Mouse (Mus musculus) thymus, postnatal 4 days (tissue): ENCODE measurements around the gene Hcn2.
"Not testable (repeated sequence)": the region's sequence is repeated elsewhere in the genome, so short reads cannot be mapped to it uniquely, and the experiment has no call there.

Experiments used
- DNase-seq: peaks from one replicate; pipeline ENCODE4 v3.0.0; 2021

The Hcn2 gene

GRCm38 (mm10) chr10:79745898-79746773 is 29.7 kb downstream of the Hcn2 start, which contains the start of gene Polrmt:
Polrmt (minus strand) TSS chr10:79746581.
- peak; percentile 95 for DNase-seq

DNA sequence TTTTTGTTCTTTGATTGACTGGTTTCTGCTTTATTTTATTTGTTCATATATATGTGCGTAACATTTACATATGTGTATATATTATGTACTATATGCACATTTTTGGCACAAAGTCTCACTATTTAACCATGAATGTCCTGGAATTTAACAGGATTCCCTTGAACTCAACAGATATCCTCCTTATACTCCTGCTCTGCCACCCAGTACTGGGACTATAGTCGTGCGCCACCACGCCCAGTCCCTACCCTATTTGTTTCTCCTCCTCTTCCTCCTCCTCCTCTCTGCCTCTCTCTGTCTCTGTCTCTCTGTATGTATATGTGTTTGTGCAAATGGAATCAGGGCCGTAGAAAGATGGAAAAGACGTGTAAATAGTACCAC is 30.3 kb downstream of the Hcn2 start:
- DNase-seq, result no peak

GRCm38 (mm10) chr10:79748496-79748895 is 32.1 kb downstream of the Hcn2 start:
- DNase-seq, result no peak

DNA sequence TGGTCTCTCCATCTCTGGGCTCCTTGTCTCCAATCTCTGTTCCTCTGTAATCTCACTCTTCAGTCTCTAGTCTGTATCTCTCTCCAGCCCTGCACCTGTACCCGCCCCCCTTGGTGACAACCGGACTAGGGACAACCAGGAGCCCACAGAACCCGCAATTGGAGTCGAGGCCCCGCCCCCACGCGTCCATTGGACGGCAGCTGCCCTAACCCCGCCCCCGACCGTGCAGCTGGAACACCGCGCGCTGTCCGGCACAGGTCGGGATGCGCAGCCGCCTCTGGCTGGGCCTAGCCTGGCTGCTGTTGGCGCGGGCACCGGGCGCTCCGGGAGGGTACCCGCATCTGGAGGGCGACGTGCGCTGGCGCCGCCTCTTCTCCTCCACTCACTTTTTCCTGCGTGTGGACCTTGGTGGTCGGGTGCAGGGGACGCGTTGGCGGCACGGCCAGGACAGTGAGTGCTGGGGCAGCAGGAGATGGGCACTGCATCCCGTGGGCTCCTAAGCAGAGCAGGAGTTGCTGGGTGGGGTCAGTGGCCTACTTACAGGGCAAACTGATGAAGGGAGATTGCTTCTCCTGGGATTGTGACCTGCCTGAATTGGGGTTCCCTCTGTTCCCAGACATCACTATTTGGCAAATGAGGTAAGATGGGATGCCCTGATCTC is 38.6 kb downstream of the Hcn2 start, which contains the start of gene Fgf22:
Gene Fgf22 (plus strand): TSS at position 221 of the 661 bp plus-strand sequence.
- DNase-seq, result peak; percentile 59

- DNase-seq, result no peak
Measured at GRCm38 (mm10) chr10:79755854-79756253, 39.4 kb downstream of the Hcn2 start.

- DNase-seq, result no peak
Measured at GRCm38 (mm10) chr10:79756660-79757059, 40.2 kb downstream of the Hcn2 start.

DNA sequence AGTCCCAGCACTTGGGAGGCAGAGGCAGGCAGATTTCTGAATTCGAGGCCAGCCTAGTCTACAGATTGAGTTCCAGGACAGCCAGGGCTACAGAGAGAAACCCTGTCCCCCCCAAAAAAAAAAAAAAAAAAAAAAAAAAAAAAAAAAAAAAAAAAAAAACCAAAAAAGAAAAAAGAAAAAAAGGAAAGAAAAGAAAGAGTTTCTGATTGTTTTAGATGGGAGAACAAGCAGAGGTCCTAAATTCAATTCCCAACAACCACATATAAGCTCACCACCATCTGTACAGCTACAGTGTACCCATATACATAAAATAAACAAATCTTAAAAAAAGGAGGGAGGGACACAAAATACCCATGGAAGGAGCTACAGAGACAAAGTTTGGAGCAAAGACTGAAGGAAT is 43.2 kb downstream of the Hcn2 start:
- DNase-seq, result not testable (repeated sequence)

GRCm38 (mm10) chr10:79760603-79761143 is 44.2 kb downstream of the Hcn2 start:
- DNase-seq, result no peak

GRCm38 (mm10) chr10:79762875-79763274 is 46.4 kb downstream of the Hcn2 start:
- DNase-seq, result no peak

- DNase-seq, result no peak
Measured at GRCm38 (mm10) chr10:79764234-79764633, 47.8 kb downstream of the Hcn2 start.

GRCm38 (mm10) chr10:79765228-79765745 is 48.9 kb downstream of the Hcn2 start:
- no peak for DNase-seq

DNA sequence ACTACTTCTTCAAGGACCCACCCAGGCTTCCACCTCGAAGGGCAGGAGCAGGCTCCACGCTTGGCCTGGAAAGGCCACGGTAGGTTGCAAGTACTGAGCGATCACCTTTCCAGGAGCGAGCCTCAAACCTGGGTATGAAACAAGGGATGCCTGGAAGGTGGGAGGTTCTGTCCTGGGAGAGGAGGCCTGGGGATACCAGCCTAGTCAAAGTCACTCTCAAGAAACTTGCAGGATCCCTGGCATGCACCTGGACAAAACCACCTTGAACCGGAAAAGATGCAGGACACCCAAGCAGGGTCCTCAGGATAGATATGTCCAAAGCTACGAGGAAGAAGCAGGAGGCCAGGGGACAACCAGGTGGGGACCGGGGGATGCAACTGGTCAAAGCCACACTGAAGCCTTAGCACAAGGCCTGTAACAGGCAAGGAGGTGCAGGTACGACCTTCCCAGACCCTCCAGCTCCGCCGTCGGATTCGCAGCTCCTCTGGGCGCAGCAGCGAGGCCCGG is 49.6 kb downstream of the Hcn2 start:
- no peak for DNase-seq

DNA sequence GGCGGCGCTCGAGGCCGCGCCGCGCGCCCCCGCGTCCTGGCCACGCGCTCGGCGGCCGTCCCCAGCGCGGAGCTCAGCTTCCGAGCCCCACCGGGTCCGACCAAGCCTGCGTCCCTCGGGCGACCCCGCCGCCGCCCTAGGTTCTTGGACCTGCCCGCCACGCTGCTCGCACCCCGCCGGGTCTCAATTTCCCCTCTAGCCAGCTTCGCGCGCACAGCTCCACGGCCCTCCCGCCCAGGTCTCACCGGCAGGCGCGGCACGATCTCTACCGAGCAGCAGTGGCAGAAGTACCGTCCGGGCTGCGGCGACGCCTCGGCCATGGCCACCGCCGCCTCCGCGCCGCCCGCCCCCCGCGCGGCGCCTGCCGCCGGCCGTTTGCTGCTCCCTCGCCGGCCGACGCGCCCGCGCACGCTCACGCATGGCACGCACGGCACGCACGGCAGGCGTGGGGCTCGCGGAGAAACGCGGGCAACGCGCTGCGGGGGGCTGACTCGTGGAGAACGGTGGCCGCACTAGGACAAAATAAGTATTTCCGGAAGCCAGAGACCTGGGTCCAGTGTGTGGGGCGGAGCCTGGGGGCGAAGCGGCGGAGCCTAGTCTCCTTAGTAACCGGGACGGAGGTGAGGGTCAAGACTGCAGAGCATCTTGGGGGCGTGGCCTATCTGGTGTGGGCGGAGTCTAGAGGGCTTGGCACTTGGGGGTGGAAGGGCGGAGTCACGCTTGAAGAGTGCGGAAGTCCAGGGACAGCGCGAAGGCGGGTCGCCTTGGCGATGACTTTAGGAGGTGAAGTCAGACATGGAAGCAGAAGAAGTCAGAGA is 50.3 kb downstream of the Hcn2 start, which contains the start of gene Rnf126:
Gene Rnf126 (minus strand): TSS at position 445 of the 818 bp plus-strand sequence.
- DNase-seq, result peak; percentile 99

GRCm38 (mm10) chr10:79767372-79768244 is 51.2 kb downstream of the Hcn2 start:
- peak; percentile 82 for DNase-seq

DNA sequence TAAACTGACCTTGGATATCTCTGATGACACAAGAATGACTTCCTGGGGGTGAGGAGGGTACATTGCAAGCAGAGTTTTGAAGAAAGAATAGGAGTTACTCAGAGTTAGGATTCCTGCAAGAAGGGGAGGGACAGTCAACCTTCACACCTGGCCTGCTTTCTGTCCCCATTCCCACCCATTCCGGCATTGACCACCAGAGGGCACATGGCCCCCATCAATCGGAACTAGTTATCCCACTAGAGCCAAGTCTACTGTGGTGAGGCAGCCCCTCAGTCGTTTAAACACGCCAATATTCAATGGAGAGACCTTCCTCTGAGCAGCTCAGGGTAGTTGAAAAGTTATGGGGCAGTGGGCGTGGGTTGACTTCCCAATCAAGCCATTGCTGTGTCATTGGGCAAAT is 52.0 kb downstream of the Hcn2 start:
- peak; percentile 86 for DNase-seq

GRCm38 (mm10) chr10:79769329-79769728 is 52.9 kb downstream of the Hcn2 start:
- no peak for DNase-seq

- no peak for DNase-seq
Measured at GRCm38 (mm10) chr10:79772320-79772719, 55.9 kb downstream of the Hcn2 start.

GRCm38 (mm10) chr10:79773208-79773607 is 56.8 kb downstream of the Hcn2 start:
- no peak for DNase-seq

- DNase-seq, result no peak
Measured at GRCm38 (mm10) chr10:79774486-79775279, 58.2 kb downstream of the Hcn2 start.

- DNase-seq, result no peak
Measured at GRCm38 (mm10) chr10:79777103-79777531, 60.7 kb downstream of the Hcn2 start, which contains the start of gene Fstl3. Fstl3 (plus strand) TSS chr10:79777272.
